Mouse (Mus musculus): ENCODE measurements at regions not wholly inside any gene's neighbourhood (a gene's known extent, or its start where the extent isn't known, plus 50 kb on each side); places are given as distances from the start of the nearest gene placed in this dataset.
A peak's percentile ranks its signal among the peaks of the same experiment; 100 is the strongest.

GRCm38 (mm10) chr11:43370025-43370424 lies 56.0 kb downstream of the Pttg1 start:
- no peak for DNase-seq (ENCODE audit: extremely low spot score)

DNA sequence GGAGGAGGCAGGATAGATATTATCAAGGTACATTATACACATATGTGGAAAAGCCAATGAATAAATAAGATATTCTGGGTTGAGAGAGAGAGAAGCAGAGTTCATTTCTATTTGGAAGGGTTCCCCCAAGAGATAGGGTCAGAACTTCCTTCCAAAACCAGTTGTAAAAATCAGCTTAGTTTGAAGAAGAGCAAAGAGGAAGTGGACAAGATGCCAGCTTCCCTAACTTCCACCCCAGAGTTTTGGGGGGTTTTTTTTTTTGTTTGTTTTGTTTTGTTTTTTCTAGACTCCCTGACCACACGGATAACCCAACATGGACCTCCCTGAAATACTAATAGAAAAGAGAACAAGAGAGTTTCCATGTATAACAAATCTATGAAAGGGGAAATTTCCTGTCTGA lies 57.7 kb downstream of the Pttg1 start:
- no peak for DNase-seq (ENCODE audit: extremely low spot score)

GRCm38 (mm10) chr11:43361858-43362257 lies 64.2 kb downstream of the Pttg1 start:
- DNase-seq (ENCODE audit: extremely low spot score) = no peak

DNA sequence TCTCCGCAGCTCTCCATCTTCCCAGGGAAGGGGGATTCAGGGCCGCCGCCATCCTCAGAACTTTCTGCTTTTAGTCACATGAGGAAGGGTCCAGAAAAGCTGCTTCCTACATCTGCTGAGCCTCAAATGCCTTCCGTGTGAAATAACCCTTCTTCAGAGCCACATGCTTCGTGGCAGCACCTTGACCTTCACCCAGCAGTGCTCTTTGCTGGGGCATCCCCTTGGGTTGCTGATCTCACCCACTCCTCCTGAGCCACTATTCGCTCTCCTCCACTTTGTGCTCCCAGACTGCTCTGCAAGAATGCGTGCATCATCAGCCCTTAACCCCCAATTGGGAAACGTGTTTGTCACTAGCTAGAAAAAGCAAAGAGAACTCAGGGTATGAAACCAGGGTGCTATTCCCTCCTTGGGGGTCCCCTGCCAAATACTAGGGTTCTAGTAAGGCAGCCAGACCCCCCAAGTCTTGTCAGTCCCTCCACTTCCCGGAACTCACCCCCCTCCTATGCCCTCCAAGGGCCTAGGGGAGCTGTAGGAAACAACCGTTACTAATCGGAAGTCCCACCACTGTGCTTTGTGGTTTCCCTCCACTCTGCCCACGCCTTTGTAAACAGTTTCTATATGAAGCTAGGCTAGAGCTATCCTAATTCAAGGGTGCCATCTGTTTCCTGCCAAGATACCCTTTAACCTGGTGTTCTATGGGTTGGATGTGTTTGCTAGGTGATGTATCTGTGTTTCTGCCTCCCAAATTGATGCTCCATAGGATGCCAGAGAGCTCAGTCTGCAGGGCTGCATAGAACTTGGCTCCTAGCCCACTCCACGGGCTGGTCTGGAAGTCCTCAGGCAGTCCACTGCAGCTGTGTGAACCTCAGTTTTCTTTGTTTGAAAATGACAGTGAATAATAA lies 67.4 kb downstream of the Pttg1 start:
- DNase-seq (ENCODE audit: extremely low spot score) = no peak

DNA sequence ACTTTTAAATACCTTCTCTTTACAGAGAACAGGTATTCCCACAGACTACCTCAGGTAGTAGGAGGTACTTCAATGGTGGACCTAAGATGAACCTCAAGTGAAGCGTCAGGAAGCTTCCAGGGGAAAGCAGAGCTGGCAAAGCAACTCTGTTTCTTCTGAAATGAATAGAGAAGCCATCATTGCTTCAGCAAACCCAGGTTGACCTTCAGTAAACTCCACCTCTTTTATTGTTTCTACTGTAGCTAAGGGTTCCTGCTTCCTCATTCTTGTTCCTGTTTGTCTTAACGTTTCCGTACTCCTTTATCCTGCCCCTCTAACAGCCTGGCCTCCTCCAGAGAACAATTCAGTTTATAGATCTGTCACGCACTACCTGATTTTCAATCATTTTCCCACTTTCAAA lies 72.4 kb downstream of the Pttg1 start:
- no peak for DNase-seq (ENCODE audit: extremely low spot score)

GRCm38 (mm10) chr11:43353030-43353429 lies 73.0 kb downstream of the Pttg1 start:
- no peak for DNase-seq (ENCODE audit: extremely low spot score)

GRCm38 (mm10) chr11:43351818-43352217 lies 74.2 kb downstream of the Pttg1 start:
- no peak for DNase-seq (ENCODE audit: extremely low spot score)

- DNase-seq (ENCODE audit: extremely low spot score) = no peak
Measured at GRCm38 (mm10) chr11:43351348-43351747, 74.7 kb downstream of the Pttg1 start.

DNA sequence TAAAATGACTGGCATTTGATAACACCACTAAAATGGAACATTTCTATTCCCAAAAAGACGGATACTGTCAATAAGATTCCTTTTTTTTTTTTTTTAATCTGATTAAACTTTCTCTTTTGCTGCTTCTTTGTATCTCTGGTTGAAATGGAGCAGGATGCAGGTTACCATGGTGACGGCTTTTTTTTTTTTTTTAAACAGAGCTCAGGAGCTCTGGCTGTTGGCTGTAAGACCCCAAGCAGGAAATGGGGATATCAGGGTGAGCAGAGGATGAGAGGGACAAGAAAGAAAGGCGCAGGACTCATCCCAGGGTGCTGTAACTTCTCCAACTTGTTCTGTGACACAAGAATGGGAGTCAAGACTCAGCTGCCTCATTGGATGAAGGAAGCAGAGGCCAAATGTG lies 75.8 kb downstream of the Pttg1 start:
- no peak for DNase-seq (ENCODE audit: extremely low spot score)

- DNase-seq (ENCODE audit: extremely low spot score) = no peak
Measured at GRCm38 (mm10) chr11:43349564-43349963, 76.5 kb downstream of the Pttg1 start.

DNA sequence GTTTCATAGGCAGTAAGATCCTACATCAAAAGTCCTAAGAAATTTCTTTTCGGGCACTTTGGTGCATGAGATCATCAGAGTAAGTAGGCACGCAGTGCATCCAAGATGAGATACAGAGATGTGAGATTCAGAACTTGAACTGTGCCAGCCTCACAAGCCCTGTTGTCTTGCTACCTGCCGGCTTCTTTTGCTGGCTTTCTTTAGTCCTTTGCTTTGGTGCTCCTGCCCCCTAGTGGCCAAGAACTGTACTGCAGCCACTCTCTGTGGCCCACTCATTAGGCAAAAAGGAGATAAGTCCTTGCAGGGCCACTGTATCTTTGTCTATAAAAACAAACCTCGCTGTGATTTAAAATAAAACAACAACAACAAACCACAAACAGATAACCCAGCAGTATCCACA lies 77.5 kb downstream of the Pttg1 start:
- peak; percentile 84 for DNase-seq (ENCODE audit: extremely low spot score)

- DNase-seq (ENCODE audit: extremely low spot score) = no peak
Measured at GRCm38 (mm10) chr11:43346489-43346888, 79.6 kb downstream of the Pttg1 start.

GRCm38 (mm10) chr11:43344767-43345561 lies 81.1 kb downstream of the Pttg1 start:
- DNase-seq (ENCODE audit: extremely low spot score) = no peak

DNA sequence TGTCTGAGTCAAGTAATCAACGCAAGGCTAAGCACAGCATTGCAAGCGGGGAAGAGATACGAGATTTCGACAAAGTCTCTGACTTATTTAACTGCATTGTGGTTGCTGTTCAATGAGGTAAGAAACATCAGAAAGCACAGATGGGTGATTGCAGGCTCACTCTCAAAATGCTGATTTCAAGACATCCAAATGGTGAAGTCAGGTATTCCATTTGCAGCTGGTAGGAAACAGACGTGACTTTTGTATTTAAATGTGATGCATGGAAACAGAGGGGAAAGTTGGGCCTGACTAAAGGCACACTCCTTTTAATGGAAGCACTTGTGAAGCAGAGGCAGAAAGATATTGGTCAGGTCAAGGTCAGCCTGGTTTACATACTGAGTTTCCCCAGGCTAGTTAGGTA lies 82.5 kb downstream of the Pttg1 start:
- no peak for DNase-seq (ENCODE audit: extremely low spot score)

GRCm38 (mm10) chr11:43338377-43338993 lies 87.6 kb downstream of the Pttg1 start:
- no peak for DNase-seq (ENCODE audit: extremely low spot score)

DNA sequence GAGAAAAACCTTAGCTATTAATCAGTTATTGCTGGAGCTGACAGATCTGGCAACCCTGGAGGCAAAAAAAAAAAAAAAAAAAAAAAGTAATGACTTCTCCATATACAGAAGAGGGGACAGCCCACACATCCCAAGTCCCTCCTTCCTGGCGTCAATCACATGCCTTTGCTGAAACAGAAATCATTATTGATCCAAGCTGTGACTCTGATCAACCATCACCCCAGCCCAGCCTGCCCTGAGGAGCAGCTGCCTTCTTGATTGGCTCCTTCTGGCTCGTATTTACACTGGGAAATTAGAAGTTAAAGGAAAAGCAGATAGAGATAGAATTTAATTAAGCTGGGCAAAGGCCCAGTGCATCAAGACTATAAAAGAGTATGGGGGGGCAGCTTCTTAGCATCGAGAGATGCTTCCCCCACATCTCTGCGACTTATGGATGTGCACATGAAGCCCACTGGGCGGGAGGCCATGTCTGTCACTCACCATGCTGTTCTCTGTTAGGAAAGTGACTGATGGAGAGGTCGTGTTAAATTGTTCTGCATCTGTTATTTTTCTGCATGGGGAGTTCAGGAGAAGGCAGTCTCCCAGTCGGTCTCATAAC lies 90.3 kb downstream of the Pttg1 start:
- no peak for DNase-seq (ENCODE audit: extremely low spot score)

DNA sequence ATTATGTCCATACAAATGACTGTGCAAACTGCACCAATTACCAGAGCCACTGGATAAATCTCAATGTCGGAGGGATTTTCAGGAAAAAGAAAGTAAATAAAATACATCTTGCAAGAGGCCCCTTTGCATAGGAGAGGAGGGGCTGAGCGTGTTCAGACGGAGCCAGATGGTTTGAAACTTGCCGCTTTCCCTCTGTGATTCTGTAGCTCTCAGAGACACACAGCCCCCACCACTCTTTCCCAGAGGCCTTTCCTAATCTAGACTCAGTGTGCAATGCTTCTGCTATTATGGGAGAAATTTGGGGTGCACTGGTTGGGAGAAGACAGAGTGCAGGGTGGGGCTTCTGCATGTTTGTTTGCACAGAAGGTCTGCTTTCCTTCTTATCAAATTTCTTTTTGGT lies 92.5 kb downstream of the Pttg1 start:
- DNase-seq (ENCODE audit: extremely low spot score) = no peak

DNA sequence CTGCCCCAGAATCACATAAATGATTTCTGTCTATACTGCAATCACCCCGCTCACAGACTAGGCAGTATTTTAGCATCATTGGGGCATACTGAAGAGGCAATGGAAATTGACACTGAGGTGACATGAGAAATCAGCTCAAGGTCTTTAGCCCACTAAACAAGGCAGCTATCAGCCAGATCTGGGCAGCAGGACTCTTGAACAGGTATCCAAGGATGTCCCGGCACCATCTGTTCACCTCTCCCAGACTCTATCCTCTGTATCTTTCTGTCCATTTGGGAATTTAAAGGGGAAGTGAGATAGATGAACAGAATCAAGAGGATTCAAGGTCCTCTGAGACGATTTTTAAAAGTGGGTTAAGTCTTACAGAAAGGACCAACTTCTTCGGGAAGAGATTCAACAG lies 112.1 kb downstream of the Pttg1 start:
- no peak for DNase-seq (ENCODE audit: extremely low spot score)

All from embryo, embryonic 9.5 days (tissue).